Mouse (Mus musculus) liver, embryonic 14.5 days (tissue): ENCODE measurements around the gene Hpgd. TPM values are rescaled to one million over a fixed set of nuclear protein-coding genes. Genes with fewer than 3 reads are reported as not detected.

ENCODE experiments used
- ATAC-seq: fragments of 200-750 bp; cut with Nextera tagmentation; 2 replicates; pipeline ENCODE4 v1.8.0; 2017; ENCODE audit warnings: moderate number of reproducible peaks, mild to moderate bottlenecking, moderate library complexity; ENCODE audit not compliant: insufficient read depth
- DNase-seq, 3 experiments: peaks; one replicate each; pipeline ENCODE4 v3.0.0-alpha.2; 2012 to 2013; ENCODE audit warnings: low read depth in 3 of 3, low spot score in 3 of 3
- H3K27ac ChIP-seq: fragments of 300-500 bp; sonication (generic); 2 replicates; pipeline ENCODE4 v1.5.1; 2014; ENCODE audit warnings: moderate library complexity, mild to moderate bottlenecking, control low read depth, inconsistent platforms
- H3K27me3 ChIP-seq: fragments of 300-500 bp; sonication (generic); 2 replicates; pipeline ENCODE4 v1.6.1; 2014; ENCODE audit warnings: mild to moderate bottlenecking, low read length, moderate library complexity; ENCODE audit not compliant: control insufficient read depth, insufficient read depth
- H3K36me3 ChIP-seq: fragments of 300-500 bp; sonication (generic); replicated peaks from 2 replicates; pipeline ENCODE4 v1.6.1; 2014; ENCODE audit warnings: low read depth; ENCODE audit not compliant: control insufficient read depth, insufficient read depth
- H3K4me1 ChIP-seq, 2 experiments: fragments of 200-500 bp in 1 of 2; fragments of 300-500 bp in 1 of 2; sonication (generic) in 1 of 2; replicated peaks; 2 replicates each; pipeline ENCODE4 v1.6.1; 2012 to 2014; ENCODE audit warnings: antibody characterized with exemption in 1 of 2, inconsistent platforms in 1 of 2, low read length in 1 of 2; ENCODE audit not compliant: control insufficient read depth in 2 of 2, insufficient read depth in 2 of 2
- H3K4me2 ChIP-seq: fragments of 300-500 bp; sonication (generic); 2 replicates; pipeline ENCODE4 v1.6.1; 2014; ENCODE audit warnings: low read depth, mild to moderate bottlenecking, control low read depth, moderate library complexity
- H3K4me3 ChIP-seq, 2 experiments: fragments of 200-500 bp in 1 of 2; fragments of 300-500 bp in 1 of 2; sonication (generic) in 1 of 2; 2 replicates each; pipeline ENCODE4 v1.5.1; 2012 to 2014; ENCODE audit warnings: low read depth in 2 of 2, low read length in 2 of 2, mild to moderate bottlenecking in 2 of 2, control low read depth in 1 of 2, inconsistent platforms in 1 of 2, moderate library complexity in 1 of 2; ENCODE audit not compliant: insufficient read depth in 1 of 2
- H3K9ac ChIP-seq: fragments of 300-500 bp; sonication (generic); replicated peaks from 2 replicates; pipeline ENCODE4 v1.6.1; 2014; ENCODE audit warnings: mild to moderate bottlenecking, control low read depth, moderate library complexity
- H3K9me3 ChIP-seq: fragments of 300-500 bp; sonication (generic); 2 replicates; pipeline ENCODE4 v1.6.1; 2016; ENCODE audit warnings: low read length, mixed read lengths; ENCODE audit not compliant: control insufficient read depth
- CTCF ChIP-seq: IDR thresholded peaks from 2 replicates; pipeline ENCODE4 v1.5.1; 2016; ENCODE audit warnings: antibody characterized with exemption, low read depth, control low read depth
- EP300 ChIP-seq: IDR thresholded peaks from 2 replicates; pipeline ENCODE4 v1.6.1; 2016; ENCODE audit warnings: antibody characterized with exemption, low read depth
- WGBS: fragments of 180-500 bp; shearing (Covaris S2); extraction: QIAGEN DNeasy Blood & Tissue Kit; methylation state at CpG from one replicate; pipeline ENCODE4 v1.1.7; 2014; ENCODE audit not compliant: insufficient replicate concordance; 5-methylcytosine and 5-hydroxymethylcytosine counted together
- polyA plus RNA-seq, 2 experiments: library from polyadenylated mRNA; depleted of rRNA in 1 of 2; stranded (reverse) in 1 of 2; unstranded in 1 of 2; fragments of >200 nt; fragmentation: Nextera tagmentation in 1 of 2; extraction: Ambion mirVana in 1 of 2; gene quantifications; 2 replicates each; pipeline versions ENCODE4 v1.2.1 to v1.2.3; 2012 to 2014

Gene Hpgd
- polyA plus RNA-seq, 2 experiments = 9.2 to 20.3 TPM

DNA sequence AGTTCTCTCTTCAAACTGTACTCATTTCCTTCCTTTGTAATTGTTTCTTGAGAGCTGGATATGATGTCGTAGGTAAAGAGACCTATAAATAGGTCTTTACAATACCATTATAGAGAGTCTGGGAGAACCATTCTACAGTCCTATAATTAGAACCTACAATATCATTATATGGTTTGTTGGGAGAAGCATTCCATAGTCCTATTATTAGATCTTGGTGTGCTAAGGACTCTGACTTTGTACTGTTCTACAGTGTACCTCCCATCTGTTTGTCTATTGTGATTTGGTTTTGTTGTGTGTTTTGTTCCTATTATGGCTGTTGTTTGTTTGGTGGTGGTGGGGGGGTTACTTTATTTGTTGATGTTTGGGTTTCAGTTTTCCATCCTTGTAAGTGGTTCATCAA lies 21.5 kb upstream of the Hpgd start:
- H3K4me1 ChIP-seq = peaks cover 0 to 3% of the 10 kb centered on the region in 2 experiments; a peak in 1 of 4 replicates
- no peak for DNase-seq
- no peaks in the 10 kb centered on the region for H3K36me3 ChIP-seq
- ATAC-seq = no peak
- H3K9ac ChIP-seq = no peak overlapping the region
- no peak overlapping the region for H3K4me3 ChIP-seq
- H3K27me3 ChIP-seq = no peaks in the 10 kb centered on the region
- no peak overlapping the region for H3K27ac ChIP-seq
- TF ChIP-seq EP300 = no peak
- no peak for TF ChIP-seq CTCF
- no peak overlapping the region for H3K4me2 ChIP-seq
- H3K9me3 ChIP-seq = no peaks in the 10 kb centered on the region
- 41% methylated on average over 1 of the region's 1 CpGs for WGBS

DNA sequence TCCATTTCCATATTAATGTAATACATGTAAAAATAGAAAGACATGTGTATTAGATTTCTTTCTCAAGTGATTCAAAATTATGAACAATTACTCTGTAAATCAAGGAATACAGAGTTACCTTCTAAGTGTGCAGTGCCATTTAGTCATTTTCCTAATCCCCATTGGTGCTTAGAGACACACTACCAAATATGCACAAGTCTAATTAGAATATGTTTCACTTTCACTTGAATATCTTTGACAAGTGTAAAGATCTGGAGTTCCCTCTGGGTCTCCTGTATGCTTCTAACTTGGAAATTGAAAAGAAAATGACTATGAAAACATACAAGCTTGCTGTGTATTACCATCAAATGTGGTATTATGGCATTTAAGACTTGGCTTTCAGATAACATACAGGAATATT lies 19.1 kb upstream of the Hpgd start:
- Histone ChIP-seq H3K36me3 (no peaks in the 10 kb centered on the region), H3K4me2 (no peak overlapping the region), H3K27me3 (no peaks in the 10 kb centered on the region), H3K4me1 (no peaks in the 10 kb centered on the region), H3K9ac (no peak overlapping the region), H3K27ac (no peak overlapping the region), H3K9me3 (no peaks in the 10 kb centered on the region), H3K4me3 (no peak overlapping the region)
- DNase-seq (no peak), ATAC-seq (no peak)
- TF ChIP-seq CTCF (no peak), EP300 (no peak)

DNA sequence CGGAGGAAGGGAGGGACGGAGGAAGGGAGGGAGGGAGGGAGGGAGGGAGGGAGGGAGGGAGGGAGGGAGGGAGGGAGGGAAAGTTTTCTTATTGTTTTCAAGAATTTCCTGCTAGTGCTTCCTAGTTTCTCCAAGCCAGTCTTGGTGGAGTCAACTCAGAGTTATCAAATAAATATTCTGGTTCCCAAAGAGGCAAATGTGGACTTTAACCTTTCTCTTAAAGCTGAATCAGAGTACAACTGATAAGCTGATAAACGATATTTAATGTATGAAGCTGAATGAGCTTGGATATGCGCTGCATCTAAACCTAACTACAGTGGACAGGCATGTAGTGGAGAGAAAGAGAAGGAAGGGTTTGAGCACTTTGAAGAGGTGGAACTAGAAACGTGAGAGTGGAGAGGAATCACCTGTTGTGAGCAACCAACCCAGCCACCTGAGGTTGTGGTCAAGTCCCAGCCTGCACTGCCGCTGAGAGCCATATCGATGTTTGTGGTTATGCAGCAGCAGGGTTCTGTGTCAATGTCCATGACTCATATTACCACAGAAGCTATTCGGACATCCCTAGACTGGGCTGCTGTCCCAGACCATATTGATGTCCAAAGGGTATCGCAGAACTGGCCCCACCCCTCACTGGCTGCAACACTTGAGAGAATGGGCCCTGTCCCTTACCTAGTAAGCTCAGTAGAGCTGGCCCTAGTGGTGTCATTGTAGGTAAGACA lies 16.4 kb upstream of the Hpgd start:
- WGBS = 41% methylated on average over 7 of the region's 9 CpGs
- Histone ChIP-seq H3K27ac (no peak overlapping the region), H3K9me3 (no peaks in the 10 kb centered on the region), H3K27me3 (no peaks in the 10 kb centered on the region), H3K4me3 (no peak overlapping the region), H3K4me1 (no peaks in the 10 kb centered on the region), H3K4me2 (no peak overlapping the region), H3K36me3 (no peaks in the 10 kb centered on the region), H3K9ac (no peak overlapping the region)
- DNase-seq = no peak
- TF ChIP-seq EP300 (no peak), CTCF (no peak)
- no peak for ATAC-seq

GRCm38 (mm10) chr8:56278545-56279063 lies 15.8 kb upstream of the Hpgd start:
- no peak overlapping the region for H3K27ac ChIP-seq
- H3K9ac ChIP-seq = no peak overlapping the region
- no peaks in the 10 kb centered on the region for H3K27me3 ChIP-seq
- H3K4me2 ChIP-seq = no peak overlapping the region
- H3K36me3 ChIP-seq = no peaks in the 10 kb centered on the region
- TF ChIP-seq CTCF (no peak), EP300 (no peak)
- no peaks in the 10 kb centered on the region for H3K4me1 ChIP-seq
- H3K4me3 ChIP-seq = no peak overlapping the region
- 55% methylated on average over 2 of the region's 2 CpGs for WGBS
- no peak for DNase-seq
- H3K9me3 ChIP-seq = no peaks in the 10 kb centered on the region
- ATAC-seq = no peak

DNA sequence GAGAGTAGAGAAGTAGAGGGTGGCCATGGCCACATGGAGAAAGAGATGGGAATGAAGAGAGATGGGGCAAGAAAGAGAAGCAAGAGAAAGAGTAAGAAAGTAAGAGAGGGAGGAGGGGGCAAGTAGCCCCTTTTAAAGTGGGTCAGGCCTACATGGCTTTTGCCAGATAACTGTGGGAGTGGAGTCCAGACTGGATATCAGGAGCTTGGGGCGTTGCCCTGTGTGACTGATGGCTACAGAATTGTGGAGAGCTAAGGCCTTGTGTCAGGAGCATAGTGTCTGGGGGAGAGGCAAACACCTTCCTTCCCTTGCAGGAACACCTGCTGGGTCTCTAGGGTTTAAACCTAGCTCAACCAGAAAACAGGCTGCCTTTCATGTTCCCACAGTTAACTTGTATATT lies 10.4 kb upstream of the Hpgd start:
- H3K4me2 ChIP-seq = no peak overlapping the region
- H3K9me3 ChIP-seq = no peaks in the 10 kb centered on the region
- H3K4me1 ChIP-seq = no peaks in the 10 kb centered on the region
- no peak for ATAC-seq
- WGBS = 36% methylated on average over 1 of the region's 1 CpGs
- no peak overlapping the region for H3K27ac ChIP-seq
- H3K36me3 ChIP-seq = no peaks in the 10 kb centered on the region
- TF ChIP-seq EP300 = no peak
- no peak for TF ChIP-seq CTCF
- no peak overlapping the region for H3K9ac ChIP-seq
- no peak for DNase-seq
- no peak overlapping the region for H3K4me3 ChIP-seq
- no peaks in the 10 kb centered on the region for H3K27me3 ChIP-seq
